Mouse (Mus musculus) adipocyte (in vitro differentiated cells): ENCODE measurements at regions not wholly inside any gene's neighbourhood (a gene's known extent, or its start where the extent isn't known, plus 50 kb on each side); places are given as distances from the start of the nearest gene placed in this dataset.
A peak's percentile ranks its signal among the peaks of the same experiment; 100 is the strongest.

Experiments used
- DNase-seq: peaks from one replicate; pipeline ENCODE4 v3.0.0-alpha.2; 2016; ENCODE audit warnings: low spot score

DNA sequence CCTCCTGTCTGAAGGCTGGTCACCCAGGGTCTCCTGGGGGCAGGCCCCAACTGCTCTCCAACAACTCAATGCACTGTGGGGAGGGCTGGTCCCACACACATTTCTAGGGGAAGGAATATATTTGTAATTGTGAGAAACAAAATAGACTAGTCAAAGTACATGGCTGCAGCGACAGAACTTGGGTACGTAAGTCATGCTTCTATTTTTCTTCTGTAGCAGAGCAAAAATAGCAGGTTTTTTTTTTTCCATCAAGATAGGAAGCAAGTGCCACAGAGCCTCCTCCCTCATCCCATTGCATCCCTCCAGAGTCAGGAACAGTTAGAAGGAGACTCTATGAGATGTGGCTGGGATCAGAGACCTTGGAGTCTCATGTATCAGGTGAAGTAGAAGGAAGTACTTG is 124.9 kb upstream of the Tnr start:
- no peak for DNase-seq

DNA sequence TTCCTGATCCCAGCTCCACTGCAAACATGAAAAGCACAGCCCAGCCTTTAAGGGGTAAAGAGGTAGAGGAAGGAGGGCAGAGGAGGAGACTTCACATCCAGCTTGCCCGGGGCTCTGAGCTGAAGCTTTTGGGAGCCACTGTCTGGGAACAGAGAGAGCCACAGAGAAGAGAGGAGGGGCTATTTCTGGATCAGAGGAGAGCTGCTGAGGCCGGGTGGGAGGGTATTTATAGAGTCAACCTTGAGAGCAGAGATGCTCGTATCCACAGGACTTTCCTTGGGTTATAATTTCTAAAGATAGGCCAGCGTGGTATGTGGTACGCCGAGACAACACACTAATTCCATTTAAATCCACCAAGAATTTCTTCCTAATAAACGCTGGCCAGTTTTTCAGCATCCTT is 117.3 kb upstream of the Tnr start:
- no peak for DNase-seq

DNA sequence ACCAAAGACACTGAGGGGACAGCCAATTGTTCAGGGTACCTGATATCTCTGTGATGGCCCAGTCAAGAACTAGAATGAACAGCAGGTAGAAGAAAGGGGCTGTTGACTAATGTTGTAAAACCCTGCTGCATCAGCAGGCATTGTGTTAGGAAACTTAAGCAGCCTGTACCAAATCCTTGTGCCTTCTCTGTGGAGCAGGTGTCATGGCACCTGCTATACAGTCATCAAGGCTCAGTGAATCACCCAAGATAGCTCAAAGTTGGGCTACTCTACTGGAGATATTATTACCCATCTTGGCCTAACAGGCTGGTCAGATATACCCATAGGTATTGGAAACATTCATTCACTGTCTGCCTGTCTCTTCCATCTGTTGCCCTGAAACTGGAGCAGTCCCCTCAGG is 116.8 kb upstream of the Tnr start:
- no peak for DNase-seq

DNA sequence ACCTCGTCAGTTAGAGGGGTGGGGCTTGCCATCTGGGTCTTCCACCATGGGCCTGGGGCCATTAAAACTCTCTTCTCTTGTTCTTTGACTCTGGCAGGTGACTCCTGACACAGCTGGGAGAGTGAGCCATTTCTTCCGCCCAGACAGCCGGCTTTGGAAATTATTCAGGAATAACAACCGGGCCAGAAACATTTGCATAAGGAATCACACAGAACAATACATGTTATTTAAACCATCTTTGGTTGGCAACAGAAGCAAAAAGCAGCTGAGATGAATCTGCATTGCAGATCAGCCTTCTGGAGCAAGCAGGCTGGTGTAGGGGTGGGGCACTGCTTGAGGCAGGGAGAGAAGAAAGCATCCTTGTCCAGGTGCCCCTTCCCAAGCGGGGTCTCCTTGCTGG is 110.2 kb upstream of the Tnr start:
- peak; percentile 18 for DNase-seq

DNA sequence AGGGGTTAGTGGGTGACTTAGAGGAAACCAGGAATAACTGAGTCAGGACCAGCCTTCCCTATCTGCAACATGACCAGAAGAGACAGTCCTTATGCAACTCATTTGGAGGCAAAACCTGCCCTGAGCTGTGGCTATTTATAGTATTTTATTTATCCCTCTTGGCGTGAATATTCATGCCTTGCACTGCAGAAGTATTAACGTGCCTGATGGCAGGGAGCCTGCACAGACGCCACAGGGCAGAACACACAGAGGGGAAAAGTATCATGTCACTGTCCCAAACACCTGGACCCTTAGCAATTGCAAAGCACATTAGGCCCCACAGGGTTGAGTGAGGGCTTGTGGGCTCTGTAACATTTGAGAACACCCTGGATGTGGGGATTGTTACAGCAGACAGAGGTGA is 107.9 kb upstream of the Tnr start:
- DNase-seq: no peak

DNA sequence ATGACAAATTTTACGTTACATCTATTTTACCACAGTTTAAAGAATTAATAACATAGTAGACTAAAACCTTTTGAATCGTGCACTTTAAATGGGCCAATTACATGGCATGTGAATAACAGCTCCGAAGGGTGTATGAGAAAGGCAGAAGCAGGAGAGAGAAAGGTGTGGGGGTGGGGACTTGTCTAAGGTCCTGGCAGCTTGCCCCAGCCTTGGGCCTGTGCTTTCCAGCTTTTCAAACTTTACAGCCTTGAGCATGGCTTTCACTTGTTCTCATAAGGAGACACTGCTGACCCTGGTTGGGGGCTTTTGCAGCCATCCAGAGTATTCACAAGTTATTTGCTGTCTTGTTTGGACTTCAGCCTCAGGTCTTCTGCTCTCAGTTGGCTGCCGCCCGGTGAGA is 106.4 kb upstream of the Tnr start:
- DNase-seq: peak; percentile 34

DNA sequence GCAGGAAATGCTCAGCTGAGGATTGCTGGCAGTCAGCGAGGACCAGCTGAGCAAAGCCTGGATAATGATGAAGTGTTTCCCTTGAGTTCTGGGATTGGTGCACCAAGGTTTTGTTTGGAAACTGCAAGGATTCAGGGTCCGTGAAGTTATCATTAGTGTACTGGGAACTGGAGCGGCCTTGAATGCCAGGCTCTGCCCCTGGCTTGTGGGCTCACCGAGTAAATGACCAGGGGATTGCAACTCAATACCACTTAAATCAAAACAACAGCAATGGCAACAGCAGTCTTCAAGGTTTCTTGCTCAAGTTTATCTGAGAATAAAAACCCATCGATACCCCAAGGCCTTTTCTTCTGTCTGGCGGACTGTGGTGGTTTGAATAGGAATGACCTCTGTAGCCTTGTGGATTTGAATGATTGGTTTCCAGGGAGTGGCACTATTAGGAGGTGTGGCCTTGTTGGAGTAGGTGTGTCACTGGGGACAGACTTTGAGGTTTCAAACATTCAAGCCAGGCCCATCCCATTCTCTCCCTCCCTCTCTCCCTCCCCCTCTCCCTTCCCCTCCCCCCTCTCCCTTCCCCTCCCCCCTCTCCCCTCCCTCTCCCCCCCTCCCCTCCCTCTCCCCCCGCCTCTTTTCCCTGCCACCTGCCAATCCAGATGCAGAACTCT is 104.1 kb upstream of the Tnr start:
- no peak for DNase-seq

DNA sequence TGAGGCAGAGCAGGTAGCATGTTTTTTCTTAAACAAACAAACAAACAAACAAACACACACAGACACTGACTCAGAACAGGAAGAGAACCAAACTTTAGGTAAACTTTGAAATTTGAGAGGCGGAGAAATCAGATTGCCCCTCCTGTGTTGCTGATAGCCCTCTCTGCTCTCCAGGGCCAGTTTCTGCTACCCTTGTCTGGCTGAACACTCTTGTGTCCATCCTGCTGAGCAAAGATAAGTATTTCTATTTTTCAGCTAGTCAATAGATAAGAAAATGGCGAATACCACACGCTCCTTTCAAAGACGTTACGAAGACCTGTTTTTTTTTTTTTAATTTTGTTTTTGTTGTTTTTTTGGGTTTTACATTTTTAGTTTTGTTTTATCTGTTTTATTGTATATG is 103.4 kb upstream of the Tnr start:
- DNase-seq: no peak

DNA sequence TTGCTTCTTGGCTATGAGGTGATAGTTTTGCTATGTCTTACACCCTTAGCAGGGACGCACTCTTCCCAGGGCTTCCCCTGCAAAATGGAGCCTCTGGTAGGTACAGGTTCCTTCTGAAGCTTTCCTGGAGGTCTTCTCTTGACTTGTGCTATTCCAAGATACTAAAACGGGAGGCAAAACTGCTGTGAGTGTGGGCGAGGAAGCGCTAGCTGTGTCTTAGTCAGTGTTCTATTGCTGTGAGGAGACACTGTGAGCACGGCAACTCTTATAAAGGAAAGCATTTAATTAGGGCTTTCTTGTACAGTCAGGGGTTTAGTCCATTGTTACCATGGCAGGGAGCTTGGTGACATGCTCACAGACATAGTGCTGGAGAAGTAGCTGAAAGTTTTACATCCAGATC is 99.9 kb upstream of the Tnr start:
- no peak for DNase-seq

DNA sequence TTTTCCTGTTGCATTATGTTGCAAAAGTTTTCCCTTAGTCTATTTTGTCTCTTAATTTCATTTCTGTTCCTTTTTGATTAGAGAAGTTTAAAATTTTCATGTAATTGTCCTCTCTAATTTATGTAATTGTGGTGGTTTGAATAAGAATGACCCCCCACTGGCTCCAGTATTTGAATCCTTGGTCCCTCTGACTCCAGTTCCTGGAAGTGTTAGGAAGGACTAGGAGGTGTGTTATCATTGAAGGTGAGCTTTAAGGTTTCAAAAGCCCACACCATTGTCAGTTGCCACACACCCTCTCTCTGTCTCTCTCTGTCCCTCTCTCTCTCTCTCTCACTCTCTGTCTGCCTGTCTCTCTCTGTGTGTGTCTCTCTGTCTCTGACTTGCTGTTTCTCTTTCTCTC is 93.6 kb upstream of the Tnr start:
- no peak for DNase-seq

DNA sequence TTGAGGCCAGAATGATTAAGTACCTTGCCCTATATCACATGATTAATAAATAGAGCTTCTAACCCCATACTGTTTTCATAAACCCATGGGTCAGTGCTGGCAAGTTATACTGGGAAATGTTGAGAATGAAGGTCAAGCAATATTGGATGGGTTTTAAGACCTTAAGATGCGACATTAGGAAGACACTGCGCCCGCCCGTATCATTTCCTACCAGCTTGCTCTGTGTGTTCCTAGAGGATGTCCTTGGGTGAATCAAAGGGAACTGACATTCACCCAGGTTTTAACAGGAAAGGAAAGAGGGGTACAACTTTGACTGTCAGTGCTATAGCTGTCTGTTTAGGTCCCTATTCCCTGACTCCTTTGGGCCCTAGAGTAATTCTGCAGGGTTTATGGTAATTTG is 90.0 kb upstream of the Tnr start:
- DNase-seq: no peak

DNA sequence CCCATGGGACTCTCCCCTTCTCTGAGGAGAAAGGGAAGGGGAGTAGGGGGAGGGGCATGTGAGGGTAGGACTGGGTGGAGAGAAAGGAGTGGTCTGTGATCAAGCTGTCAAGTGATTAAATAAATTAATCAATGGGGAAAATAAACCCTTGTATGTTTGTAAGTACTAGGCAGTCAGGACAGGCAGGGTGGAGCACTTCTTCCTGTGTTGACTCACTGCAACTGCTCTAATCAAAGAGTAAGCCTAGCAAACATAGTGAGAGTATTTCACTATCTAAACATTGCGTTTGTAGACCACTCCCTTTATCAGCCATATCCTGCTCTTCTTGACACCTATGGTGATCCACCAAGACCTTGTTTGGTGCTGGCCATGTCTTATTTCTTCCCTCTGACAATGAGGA is 82.8 kb upstream of the Tnr start:
- no peak for DNase-seq

DNA sequence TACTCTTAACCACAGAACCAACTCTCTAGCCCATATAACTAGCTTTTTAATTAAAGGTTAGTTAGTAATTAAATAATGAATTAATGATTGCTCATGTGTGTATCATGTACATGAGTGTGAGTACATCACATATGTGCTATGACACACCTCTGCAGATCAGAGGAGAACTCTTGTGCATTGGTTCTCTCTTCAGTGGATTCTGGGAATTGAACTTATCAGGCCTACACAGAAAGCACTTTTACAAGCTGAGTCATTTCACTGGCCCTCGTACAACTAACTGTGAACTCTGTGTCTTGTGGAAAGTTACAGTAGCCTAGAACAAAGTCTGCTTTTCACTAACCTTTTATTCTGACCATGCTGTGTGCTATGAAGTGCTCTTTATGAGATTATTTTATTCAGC is 79.5 kb upstream of the Tnr start:
- no peak for DNase-seq

DNA sequence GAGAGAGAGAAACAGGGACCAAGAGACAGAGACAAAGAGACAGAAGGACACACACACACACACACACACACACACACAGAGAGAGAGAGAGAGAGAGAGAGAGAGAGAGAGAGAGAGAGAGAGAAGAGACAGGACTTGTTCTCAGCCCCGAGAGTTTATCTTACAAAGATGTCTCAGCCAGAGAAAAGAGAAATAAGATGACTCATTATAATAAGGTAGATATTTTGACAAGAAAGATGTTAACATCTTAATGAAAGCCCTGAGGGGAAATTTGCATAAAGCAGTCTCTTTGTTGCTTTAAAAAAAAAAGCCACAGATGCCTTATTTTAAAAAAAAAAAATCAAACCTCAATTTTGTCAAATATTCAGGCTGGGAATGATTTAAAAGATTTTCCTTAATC is 78.1 kb upstream of the Tnr start:
- DNase-seq: no peak

DNA sequence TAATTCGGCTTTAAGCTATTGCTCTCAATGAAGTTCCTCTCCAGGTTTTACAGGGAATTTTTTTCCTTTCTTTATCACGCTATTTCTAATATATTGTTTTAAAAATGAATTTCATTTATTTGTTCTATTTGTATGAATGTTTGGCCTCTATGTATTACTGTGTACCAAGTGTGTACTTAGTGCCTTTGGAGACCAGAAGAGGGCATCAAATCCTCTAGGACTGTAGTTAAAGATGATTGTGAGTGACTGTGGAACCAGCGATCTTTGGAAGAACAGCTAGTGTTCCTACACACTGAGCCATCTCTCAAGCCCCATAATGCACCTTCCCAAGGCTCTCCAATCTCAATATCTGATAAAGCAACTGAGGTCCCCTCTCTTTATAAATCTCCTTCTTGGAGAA is 72.1 kb upstream of the Tnr start:
- DNase-seq: no peak

DNA sequence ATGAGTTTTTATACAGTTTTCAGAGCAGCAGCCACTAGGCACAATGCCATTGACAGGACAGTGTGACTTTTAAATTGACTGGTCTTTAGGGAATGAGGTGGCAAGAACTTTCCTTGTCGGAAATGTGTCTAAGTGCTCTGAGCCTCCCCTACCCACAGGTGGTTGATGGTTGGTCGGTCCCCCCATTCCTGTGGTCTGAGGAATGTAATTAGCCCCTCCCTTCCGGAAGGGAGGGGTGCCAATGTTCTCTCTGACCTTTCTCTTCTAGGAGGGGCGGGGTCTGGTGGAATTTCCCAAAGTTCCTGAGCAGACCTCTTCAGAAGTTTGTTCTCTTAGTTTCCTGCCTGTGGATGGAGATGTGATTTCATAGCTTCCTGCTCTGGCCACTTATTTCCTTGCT is 62.7 kb upstream of the Tnr start:
- DNase-seq: no peak

DNA sequence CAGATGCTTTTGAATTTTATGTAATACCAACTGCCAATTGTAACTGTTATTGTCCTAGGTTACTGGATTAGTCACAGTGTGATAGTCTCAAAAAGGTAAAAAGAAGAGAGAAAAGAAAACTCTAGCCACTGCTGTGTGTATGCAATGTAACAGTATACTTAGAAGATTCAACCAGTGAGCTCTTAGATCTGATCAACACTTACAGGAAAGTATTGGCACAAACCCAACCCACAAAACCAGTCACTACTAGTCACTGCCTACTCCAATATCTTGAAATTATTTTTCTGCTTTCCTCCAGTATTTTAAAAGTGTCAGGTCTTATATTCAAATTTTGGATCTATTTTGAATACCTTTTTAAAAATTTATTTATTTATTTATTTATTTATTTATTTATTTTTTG is 52.6 kb upstream of the Tnr start:
- DNase-seq: no peak
